Mouse (Mus musculus): Measurements from ENCODE around the gene Kdf1.

GRCm38 (mm10) chr4:133493895-133494294, 24.9 kb upstream of the Kdf1 start:
- TF ChIP-seq CTCF (IDR thresholded peaks at IDR 0.05; ENCODE audit: control insufficient read depth, insufficient read depth, insufficient replicate concordance, low read depth, low read length) (no peak), POLR2A (IDR thresholded peaks at IDR 0.05; ENCODE audit: control insufficient read depth, low read depth, low read length) (no peak)
